Mouse (Mus musculus): Measurements from ENCODE around the gene Cypt4. TPM values are rescaled to one million over a fixed set of nuclear protein-coding genes. Genes with fewer than 3 reads are reported as not detected.
"Not testable (repeated sequence)": the region's sequence is repeated elsewhere in the genome, so short reads cannot be mapped to it uniquely, and the experiment has no call there.

Cypt4 gene
- polyA plus RNA-seq (2015; fragmentation: Nextera tagmentation; extraction: Ambion mirVana), result not detected in 2 replicates

- H3K4me2 ChIP-seq (ENCODE audit: low read depth, low read length), result no peak within 1 kb of the TSS
- H3K4me3 ChIP-seq (ENCODE audit: low read depth, low read length), result no peak within 1 kb of the TSS
- no peaks in the 10 kb centered on the region for H3K36me3 ChIP-seq (replicated peaks; ENCODE audit: insufficient read depth, low read length)
- ATAC-seq (no peak), DNase-seq (no peak)
- H3K9me3 ChIP-seq (ENCODE audit: low read length), result no peaks in the 10 kb centered on the region
- whole genome bisulfite sequencing (ENCODE audit: insufficient replicate concordance), result 71% methylated on average over 5 of the region's 5 CpGs
- no peaks in the 10 kb centered on the region for H3K4me1 ChIP-seq (ENCODE audit: insufficient read depth)
- H3K27ac ChIP-seq (ENCODE audit: low read depth), result no peak within 1 kb of the TSS
- H3K9ac ChIP-seq (replicated peaks), result no peak within 1 kb of the TSS
- H3K27me3 ChIP-seq (ENCODE audit: insufficient read depth, low read length), result no peaks in the 10 kb centered on the region
- TF ChIP-seq EP300 (IDR thresholded peaks at IDR 0.05; ENCODE audit: low read depth), result no peak
- TF ChIP-seq CTCF (IDR thresholded peaks at IDR 0.05; ENCODE audit: low read depth), result no peak
Observed at GRCm38 (mm10) chr9:24624896-24625295, at the start of gene Cypt4. Cypt4 (plus strand) TSS chr9:24625196.

GRCm38 (mm10) chr9:24637341-24637740 lies 12.3 kb downstream of the Cypt4 start:
- H3K27ac ChIP-seq (ENCODE audit: low read depth); H3K9ac ChIP-seq (replicated peaks): not testable (repeated sequence)
- WGBS (ENCODE audit: insufficient replicate concordance), result 72% methylated on average over 2 of the region's 2 CpGs

More at GRCm38 (mm10) chr9:24637341-24637740, 12.3 kb downstream of the Cypt4 start:
- not testable (repeated sequence) for H3K4me1 ChIP-seq (ENCODE audit: insufficient read depth); DNase-seq; H3K4me2 ChIP-seq (ENCODE audit: low read depth, low read length); H3K27me3 ChIP-seq (ENCODE audit: insufficient read depth, low read length); H3K36me3 ChIP-seq (replicated peaks; ENCODE audit: insufficient read depth, low read length); H3K9me3 ChIP-seq (ENCODE audit: low read length); H3K4me3 ChIP-seq (ENCODE audit: low read depth, low read length); ATAC-seq

Other genes with a start within 250 kb of the Cypt4 start
- 7.5 and 8.9 TPM in 2 replicates for gene Dpy19l1, start 122.1 kb upstream of the Cypt4 start, polyA plus RNA-seq (2015; fragmentation: Nextera tagmentation; extraction: Ambion mirVana)
- 0.02 TPM in 1 of 2 replicates, not detected in the other for gene Dpy19l2, start 71.1 kb downstream of the Cypt4 start, polyA plus RNA-seq (2015; fragmentation: Nextera tagmentation; extraction: Ambion mirVana)
- gene Tbx20, start 149.1 kb downstream of the Cypt4 start, polyA plus RNA-seq (2015; fragmentation: Nextera tagmentation; extraction: Ambion mirVana), result 0.44 and 0.58 TPM in 2 replicates